Mouse (Mus musculus): ENCODE data around the gene Wnt16.
A peak's percentile ranks its signal among the peaks of the same experiment; 100 is the strongest.
"Not testable (repeated sequence)": the region's sequence is repeated elsewhere in the genome, so short reads cannot be mapped to it uniquely, and the experiment has no call there.

Wnt16 gene

DNA sequence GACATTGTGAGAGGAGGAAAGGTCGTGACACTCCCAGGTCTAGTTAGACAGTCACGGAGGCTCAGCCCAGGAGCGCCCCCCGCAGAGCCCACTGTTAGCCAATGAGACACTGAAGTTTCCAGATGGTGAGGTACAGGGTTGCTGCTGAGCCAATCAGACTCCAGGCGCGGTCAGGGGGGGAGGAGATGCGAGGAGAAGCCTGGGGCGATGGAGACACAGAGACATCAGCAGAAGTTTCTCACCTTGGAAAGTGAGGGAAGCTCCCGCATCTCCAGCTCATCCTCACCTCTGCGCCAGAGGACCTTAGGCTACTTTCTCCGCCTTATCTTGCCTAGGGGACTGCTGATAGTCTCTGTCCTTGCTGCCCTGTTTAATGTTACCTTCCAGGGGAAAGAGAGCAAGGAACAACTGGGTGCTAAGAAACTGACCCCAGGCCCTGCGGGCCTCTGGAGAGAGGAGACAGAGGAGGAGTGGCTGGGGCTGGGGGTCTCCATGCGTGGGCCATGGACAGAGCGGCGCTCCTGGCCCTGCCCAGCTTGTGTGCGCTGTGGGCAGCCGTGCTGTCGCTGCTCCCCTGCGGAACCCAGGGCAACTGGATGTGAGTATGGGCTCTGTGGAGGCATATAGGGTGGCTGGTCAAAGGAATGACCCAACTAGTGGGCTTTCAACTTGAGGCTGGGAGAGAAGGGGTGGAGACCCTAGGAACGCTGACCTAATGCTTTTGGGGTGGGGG lies at the start of gene Wnt16:
Gene Wnt16 (plus strand): TSS at position 224 of the 733 bp plus-strand sequence.
- DNase-seq (ENCODE audit: low spot score): no peak

DNA sequence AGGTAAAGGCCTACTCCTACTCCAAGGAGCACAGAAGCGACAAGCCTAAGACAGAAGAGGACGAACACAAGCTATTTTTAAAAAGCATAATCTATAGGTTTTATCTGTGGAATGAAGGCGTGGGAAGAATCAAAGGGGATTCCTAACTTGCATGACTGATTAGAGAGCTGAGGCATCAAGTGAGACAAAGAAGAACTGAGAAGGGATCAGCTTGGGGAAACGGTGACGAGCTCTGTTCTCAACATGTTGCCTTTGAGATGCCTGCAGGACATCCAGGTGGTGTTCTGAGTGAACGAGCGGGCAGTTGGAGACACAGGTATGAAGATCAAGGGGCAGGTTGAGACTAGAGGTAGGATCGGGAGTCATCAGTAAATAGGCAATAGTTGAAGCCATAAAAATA lies 44.7 kb upstream of the Wnt16 start:
- no peak for DNase-seq (ENCODE audit: low spot score)

DNA sequence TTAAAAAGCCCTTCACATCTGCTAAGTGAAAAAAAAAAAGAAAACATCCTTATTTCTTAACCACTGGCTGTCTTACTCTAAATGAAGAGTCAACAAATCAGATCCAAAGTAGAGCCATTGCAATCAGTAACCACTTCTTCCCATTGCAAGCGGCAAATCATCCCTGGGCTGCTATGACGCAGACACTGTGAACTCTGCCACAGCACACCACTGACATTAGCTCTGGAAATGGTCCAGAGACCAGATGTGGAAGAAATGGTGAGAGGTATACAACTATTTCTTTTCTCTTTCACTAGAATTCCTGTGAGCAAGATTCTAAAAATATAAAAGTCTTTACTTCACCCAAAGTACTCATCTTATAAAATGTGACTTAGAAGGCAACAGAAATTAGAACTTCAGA lies 41.3 kb upstream of the Wnt16 start:
- no peak for DNase-seq (ENCODE audit: low spot score)

DNA sequence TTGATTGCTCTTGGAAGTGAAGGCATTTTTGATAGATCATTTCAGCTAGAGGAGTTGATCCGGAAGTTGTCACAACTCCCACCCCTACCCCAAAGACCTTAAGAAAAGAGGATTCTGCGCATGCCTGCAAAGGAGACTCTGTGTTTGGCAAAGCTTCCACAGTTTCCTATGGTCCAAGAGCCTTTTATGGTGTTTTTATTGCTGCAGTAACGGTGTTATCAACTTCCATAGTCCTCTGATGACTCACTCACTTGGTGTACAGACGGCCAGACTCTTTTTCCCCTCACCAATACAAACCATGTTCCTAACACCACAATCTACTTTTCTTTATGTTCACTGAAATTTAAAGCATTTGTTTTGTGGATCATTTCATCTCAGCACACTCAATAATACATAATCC lies 29.2 kb upstream of the Wnt16 start:
- no peak for DNase-seq (ENCODE audit: low spot score)

DNA sequence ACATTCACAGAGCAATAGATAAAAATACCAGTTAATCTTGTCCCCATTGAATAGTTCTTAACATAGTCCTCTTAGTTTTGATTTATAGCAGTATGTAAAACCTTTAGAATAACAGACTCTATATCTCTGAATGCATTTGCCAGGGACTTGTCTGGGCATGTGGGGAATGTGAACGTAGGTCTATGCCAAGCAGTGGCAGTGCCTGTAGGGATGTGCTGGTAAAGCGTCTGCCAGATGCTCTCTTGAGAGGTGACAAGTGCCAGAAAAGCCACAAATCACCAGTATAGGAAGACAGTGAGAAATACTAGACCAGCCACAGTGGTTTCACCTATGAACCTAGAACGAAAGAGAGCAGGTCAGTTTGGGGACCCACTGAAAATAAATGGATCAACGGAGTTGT lies 25.5 kb upstream of the Wnt16 start:
- no peak for DNase-seq (ENCODE audit: low spot score)

DNA sequence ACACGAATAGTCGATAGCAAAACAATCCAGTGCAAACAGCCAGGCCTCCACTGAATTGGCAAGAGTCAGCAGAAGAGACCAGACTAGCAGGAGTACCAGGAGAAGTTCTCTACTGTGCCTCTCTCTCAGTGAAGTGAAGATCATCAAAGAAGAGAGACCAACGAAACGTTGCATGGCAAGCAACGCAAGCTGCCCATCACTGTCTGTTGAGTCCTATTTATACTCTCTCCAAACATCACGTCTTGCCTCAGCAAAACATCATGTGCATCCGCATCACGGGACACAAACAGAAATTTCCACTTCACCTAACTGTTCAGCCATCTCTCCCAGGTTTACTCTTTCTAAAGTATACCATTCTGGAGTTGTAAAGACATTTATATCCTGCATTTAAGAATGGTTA lies 23.9 kb upstream of the Wnt16 start:
- DNase-seq (ENCODE audit: low spot score): not testable (repeated sequence)

DNA sequence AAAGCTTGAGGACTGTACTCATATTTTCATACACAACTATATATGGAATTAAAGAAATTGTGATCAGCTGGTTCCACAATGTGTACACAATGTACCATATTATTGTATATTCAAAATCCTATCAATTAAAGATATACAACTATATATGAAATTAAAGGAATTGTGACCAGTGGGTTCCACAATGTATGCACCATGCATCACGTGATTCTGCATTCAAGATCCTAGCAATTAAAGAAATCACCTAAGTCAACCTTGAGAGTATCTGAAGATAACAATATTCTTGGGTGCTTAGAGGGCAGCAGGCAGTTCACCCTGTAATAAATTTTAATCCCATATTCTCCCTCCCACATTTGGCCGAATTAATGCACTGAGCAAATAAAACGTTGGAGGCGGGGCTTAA lies 22.0 kb upstream of the Wnt16 start:
- no peak for DNase-seq (ENCODE audit: low spot score)

DNA sequence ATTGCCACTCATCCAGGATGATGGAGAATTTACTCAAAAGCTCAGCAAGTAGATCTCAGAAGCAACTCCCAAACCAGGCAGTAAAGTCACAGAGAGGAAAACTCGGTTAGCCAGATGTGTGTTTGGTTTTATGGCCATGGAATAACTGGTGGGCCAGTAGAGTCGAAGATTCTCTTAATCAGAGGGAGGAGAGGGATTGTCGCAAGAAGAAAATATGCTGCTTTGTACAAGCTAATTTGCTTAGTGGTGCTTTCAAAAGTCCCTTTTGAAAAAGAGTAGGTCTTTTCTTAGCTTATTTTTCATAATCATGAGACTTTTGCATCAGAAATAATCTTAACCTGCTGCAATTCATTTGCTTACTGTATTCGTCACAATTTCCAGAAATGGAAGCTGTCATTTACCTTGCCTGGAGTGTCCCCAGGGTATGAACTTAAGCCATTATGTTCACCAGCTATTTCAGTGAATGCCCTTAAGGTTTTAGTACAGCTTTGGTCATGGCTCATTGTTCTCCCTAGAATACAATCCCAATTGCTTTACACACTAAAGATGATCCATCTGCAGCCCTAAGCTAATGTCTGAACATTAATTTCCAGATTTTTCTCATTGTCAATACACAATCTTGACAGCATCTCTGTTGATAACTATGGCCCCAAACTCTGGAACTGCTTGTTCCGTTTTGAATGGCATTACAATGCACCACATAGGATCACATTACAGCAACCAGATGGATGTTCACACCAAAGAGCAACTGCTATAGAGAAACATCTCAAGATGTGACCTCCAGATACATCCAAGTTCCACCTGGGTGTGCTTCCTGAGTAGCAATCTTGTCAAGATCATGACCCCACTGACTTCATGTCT lies 20.0 kb upstream of the Wnt16 start:
- DNase-seq (ENCODE audit: low spot score): no peak

DNA sequence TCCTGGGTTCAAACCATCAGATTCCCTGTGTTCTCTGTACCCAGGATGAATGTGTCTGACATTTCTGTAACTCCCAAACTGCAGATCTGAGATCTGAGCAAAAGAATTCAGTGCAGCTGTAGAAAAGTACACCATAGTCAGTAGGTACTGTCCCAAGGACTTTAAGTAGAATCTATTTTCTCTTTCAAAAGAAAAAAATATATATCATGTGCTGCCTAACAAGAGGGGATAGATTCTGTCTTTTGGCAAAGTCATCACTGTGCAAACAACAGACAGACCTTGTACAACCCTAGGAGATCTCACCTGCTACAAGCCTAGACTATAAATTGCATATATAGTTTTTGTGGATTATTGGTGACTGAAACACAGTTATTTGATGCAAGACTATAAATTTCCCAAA lies 19.4 kb upstream of the Wnt16 start:
- no peak for DNase-seq (ENCODE audit: low spot score)

DNA sequence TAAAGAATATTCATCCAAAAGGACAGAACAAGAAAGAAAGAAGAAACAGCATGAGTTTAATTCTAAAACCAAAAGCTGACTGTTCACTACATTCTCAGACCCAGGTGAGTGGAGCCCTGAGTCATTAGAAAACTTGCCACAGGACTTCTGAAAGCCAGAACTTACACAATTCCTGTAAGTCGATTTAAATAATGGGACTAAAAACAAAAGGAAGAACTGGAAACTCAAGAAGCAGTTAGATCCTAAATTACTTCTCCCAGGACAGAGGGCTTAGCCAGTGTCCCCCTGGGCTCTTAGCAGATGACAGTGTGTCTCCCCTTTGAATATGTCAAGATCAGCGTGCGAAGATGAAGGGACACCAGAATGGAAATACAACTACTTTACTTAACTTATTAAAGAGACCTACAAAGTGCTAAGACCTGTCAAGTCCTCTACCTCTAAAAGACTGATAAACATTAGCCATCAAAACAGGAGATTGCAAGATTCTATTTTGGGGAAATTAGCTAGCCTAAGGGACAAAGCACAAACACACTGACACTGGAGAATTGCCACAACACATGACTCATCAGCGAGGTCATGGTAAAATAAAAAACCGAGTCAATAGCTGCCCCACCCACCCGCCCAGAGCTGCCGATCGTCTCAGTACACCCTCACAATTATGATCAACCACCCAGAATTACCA lies 18.0 kb upstream of the Wnt16 start:
- DNase-seq (ENCODE audit: low spot score): no peak

DNA sequence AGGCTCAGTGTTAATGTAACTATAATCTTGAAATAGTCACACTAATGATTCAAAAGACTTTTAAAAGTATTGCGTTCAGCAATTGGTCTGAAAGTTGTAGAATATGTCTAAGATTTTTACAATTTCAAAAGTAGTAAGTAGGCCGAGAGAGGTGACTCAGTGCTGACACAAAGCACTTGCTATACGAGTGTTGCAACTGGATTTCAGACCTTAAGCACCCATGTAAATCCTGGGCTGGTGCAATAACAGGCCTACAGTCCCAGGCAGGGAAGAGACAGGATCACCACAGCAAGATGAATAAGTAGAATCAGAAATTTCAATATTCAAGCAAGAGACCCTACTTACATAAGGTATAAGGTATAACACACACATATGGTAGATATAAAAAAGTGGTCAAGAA lies 10.1 kb upstream of the Wnt16 start:
- DNase-seq (ENCODE audit: low spot score): no peak

DNA sequence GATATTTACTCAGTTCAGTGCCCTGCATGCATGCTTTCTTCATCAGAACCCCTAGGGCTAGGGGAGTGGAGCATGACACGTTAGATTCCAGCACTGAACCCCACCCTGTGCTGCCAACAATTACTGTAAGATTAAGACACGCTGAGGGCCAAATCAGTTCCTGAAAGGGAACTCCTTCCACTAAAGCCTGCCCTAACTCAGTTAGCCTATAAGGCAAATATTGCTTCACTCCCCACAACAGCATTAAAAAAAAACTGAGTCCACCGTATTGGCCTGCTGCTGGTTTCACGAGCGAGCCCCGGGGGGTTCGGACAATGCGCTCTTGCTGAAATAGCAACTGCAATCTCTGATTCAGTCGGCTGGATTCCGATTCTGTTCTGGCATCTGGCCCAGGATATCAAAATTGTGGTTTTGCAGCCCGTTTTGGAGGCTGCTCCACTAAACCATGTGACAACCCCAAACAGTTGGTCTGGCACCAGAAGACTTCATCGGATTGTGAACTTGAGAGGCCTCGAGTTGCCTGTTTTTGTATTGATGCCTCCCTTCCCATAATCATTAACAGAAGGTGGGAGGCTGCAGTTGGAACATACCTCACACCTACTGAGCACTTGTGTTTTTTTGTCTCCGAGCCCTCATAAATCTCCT lies 7.7 kb upstream of the Wnt16 start:
- DNase-seq (ENCODE audit: low spot score): no peak

DNA sequence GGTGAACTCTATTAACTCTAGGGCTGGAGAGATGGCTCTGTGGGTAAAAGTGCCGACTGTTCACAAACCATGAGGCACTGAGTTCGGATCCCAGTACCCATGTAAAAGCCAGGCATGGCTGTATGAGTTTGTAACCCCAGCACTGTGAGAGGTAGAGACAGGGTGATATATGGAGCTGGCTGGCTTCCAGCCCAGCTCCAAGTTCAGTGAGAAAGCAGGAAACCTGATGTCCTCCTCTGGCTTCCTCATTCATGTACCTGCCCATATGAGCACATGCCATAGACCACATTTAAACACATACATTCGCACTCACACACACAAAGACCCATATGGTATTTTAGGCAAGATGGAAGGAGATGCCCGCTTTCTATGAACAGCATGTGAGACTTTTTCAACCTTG lies 5.6 kb upstream of the Wnt16 start:
- DNase-seq (ENCODE audit: low spot score): no peak

DNA sequence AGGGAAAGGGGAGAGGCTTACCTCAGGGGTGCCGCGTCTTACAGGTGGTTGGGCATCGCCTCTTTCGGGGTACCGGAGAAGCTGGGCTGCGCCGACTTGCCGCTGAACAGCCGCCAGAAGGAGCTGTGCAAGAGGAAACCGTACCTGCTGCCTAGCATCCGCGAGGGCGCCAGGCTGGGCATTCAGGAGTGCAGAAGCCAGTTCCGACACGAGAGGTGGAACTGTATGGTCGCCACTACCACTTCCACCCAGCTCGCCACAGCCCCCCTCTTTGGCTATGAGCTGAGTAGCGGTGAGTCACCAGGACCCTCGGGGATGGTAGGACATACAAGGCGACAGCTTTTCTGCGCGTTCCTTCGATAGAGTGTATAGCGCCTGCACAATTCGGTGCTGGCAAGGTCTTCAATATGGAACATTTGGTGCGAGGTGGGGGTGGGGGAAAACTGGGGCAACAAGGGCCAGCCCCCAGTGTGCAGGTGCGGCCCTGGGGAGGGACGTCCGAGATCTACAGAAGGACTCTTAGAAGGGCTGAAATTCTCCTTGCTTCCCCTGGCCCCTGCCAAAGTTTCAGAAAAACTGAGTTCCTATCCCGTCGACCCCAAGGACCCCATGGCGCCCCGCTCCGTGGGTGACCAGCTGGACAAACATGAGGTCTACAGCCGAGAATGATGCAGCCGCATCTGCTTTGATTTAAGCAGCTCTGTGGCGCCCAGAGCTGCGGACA lies 872 bp downstream of the Wnt16 start:
- DNase-seq (ENCODE audit: low spot score): no peak

DNA sequence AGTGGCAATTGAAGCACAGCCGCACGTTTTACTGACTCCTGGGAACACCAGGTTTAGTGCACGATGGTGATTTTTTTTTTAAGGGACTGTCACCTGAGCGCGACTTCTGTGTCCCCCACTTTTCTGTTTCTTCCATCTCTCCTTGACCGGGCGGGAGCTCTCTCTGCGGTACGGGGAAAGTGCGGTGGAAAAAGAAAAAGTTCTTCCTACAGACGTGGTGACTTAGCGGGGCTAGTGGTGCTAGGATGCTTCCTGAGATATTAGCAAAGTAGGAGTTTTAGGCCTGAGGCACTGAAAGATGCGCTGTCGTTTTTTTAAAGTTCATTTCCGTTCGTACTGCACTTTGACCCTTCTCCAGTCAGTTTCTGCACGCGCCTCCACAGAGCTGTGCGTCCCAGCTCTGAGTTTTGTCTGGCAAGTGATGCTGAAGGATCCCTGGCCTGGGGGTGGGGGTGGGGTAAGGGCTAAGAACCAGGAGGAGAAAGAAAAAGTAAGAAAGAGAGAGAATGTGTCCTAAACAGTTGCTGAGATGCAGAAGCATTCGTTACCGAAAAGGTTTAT lies 1.5 kb downstream of the Wnt16 start:
- DNase-seq (ENCODE audit: low spot score): no peak

DNA sequence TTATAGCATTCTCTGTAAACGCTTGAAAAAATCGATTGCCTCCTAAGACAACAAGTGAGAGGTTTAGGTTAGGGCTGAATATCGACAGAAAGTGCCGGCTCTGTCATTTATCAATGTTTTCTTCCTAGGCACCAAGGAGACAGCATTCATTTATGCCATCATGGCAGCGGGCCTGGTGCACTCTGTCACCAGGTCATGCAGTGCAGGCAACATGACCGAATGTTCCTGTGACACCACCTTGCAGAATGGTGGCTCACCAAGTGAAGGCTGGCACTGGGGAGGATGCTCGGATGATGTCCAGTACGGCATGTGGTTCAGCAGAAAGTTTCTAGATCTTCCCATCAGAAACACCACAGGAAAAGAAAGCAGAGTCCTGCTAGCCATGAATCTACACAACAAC lies 2.8 kb downstream of the Wnt16 start:
- no peak for DNase-seq (ENCODE audit: low spot score)

DNA sequence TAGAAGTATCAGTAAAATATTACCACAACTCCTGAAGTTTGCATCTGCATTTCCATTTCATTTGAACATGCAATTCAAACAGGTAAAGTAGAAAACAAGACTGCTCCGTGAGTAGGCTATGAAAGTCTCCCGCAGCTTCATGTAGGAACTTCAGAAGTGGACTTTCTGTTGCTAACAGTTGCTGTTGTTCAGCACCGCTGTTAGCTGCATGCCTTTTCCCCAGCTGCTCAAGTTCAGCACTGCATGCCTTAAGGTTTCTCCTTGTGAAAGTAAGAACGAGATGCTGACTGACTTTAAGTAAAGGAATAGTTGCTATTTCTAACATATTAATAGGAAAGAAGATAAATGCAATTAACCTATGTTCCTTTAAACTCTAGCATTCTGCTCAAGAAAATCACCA lies 4.0 kb downstream of the Wnt16 start:
- no peak for DNase-seq (ENCODE audit: low spot score)

DNA sequence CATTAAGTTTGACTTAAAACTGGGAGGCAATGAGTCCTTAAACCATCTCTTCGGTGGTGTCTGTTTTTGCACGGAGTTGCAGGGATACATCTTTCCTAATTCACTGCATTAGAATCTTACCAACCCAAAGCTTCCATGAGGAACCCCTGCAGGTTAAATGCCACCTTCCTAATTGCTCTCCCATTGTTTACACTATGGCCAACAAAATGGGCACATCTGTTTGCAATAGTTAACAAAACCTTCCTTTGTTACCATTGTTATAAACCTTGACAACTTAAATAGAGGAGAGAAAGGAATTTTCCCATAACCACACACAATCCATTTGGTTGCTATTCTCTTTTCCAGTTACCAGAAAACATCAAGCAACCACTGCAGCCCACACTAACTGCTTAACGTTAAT lies 5.9 kb downstream of the Wnt16 start:
- DNase-seq (ENCODE audit: low spot score): no peak

DNA sequence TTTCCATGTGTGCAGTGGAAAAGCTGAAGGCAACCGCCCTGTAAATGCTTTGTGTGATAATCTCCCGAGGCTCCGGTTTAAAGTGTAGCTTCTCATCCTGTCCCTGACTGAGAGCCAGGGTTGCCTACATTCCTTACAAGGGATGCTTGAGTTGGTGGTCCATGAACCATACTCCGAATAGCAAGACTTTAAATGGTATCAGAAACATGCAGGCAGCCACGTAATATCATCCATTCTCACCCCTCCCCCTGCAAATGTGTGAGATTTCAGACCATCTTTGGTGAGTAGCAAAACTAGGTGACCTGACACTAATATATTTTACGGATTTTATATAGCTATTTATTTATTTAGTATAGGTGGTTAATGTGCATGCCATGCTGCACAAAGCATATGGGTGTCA lies 9.0 kb downstream of the Wnt16 start:
- DNase-seq (ENCODE audit: low spot score): no peak

DNA sequence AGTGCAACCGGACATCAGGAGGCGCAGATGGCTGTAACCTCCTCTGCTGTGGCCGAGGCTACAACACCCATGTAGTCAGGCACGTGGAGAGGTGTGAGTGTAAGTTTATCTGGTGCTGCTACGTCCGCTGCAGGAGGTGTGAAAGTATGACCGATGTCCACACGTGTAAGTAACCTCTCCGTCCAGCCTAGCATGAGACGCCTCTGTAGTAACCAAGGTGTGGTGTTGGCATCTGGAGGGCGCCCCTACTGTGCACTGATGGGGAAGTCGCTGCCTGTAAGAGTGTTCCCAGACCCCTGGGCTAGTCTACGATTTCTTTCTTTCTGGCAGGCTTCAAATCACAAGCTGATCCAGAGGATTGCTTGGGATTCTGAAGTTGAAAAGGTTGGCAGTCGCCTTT lies 10.0 kb downstream of the Wnt16 start:
- DNase-seq (ENCODE audit: low spot score): no peak

DNA sequence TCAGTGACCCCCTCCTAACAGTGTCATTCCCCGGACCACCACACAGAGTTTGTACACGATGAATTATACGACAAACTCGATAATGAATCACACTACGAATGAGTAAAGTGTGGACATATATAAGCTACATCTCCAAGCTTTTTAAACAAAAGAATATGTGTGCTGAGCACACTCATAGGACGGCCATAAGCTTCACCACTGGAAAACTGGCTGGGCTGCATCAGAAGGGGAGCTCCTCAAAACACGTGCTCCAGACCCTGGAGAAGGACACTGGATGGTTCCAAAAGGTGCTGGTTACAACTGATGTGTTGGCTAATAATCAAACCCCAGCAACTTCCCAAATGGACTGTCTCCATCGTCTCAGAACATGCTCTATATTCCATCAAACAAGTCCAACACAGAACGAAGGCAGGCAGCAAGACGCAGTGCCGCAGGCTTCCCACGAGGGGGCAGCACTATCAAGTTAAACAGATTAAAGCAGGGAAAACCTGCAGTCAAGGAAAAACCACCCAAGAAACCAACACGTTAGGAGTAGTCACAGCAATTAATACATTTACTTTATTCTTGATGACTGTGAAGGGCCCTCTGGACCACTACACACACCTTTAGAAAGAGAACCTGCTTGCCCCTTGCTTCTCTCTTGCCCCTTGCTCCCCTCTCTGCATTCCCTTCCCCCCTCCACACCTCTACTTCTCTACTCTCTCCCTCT lies 37.5 kb downstream of the Wnt16 start:
- peak; percentile 58 for DNase-seq (ENCODE audit: low spot score)

All from spleen, adult 12 weeks (tissue).